Mouse (Mus musculus): Measurements from ENCODE around the gene Rnf40. TPM values are rescaled to one million over a fixed set of nuclear protein-coding genes. Genes with fewer than 3 reads are reported as not detected.

The Rnf40 gene
- polyA plus RNA-seq, 2 experiments: 13.7 to 14.0 TPM

GRCm38 (mm10) chr7:127601735-127602134 is 13.2 kb downstream of the Rnf40 start:
- no peak overlapping the region for H3K4me3 ChIP-seq (ENCODE audit: insufficient read depth in 1 of 2, low read depth in 2 of 2, low read length in 2 of 2)
- no peaks in the 10 kb centered on the region for H3K9me3 ChIP-seq (ENCODE audit: control insufficient read depth, low read length)
- 80% methylated on average over 4 of the region's 4 CpGs for WGBS (ENCODE audit: insufficient replicate concordance)
- H3K27ac ChIP-seq: no peak overlapping the region
- H3K4me1 ChIP-seq (replicated peaks; ENCODE audit: control insufficient read depth in 2 of 2, insufficient read depth in 2 of 2, low read length in 1 of 2): no peaks in the 10 kb centered on the region
- no peak for ATAC-seq (ENCODE audit: insufficient read depth)
- H3K27me3 ChIP-seq (ENCODE audit: control insufficient read depth, insufficient read depth, low read length): no peaks in the 10 kb centered on the region
- peaks cover 44% of the 10 kb centered on the region for H3K36me3 ChIP-seq (replicated peaks; ENCODE audit: control insufficient read depth, insufficient read depth, low read depth)
- TF ChIP-seq EP300 (IDR thresholded peaks at IDR 0.05; ENCODE audit: low read depth) (no peak), CTCF (IDR thresholded peaks at IDR 0.05; ENCODE audit: low read depth) (peak; percentile 38; the same call in 1 of the 2 replicates)
- no peak overlapping the region for H3K4me2 ChIP-seq (ENCODE audit: low read depth)
- no peak for DNase-seq (ENCODE audit: low read depth in 3 of 3, low spot score in 3 of 3)
- H3K9ac ChIP-seq (replicated peaks): no peak overlapping the region

- no peak overlapping the region for H3K9ac ChIP-seq (replicated peaks)
- no peak overlapping the region for H3K4me3 ChIP-seq (ENCODE audit: insufficient read depth in 1 of 2, low read depth in 2 of 2, low read length in 2 of 2)
- no peak overlapping the region for H3K27ac ChIP-seq
- no peaks in the 10 kb centered on the region for H3K4me1 ChIP-seq (replicated peaks; ENCODE audit: control insufficient read depth in 2 of 2, insufficient read depth in 2 of 2, low read length in 1 of 2)
- H3K9me3 ChIP-seq (ENCODE audit: control insufficient read depth, low read length): no peaks in the 10 kb centered on the region
- H3K36me3 ChIP-seq (replicated peaks; ENCODE audit: control insufficient read depth, insufficient read depth, low read depth): peaks cover 33% of the 10 kb centered on the region
- ATAC-seq (ENCODE audit: insufficient read depth) (no peak), DNase-seq (ENCODE audit: low read depth in 3 of 3, low spot score in 3 of 3) (no peak)
- no peak overlapping the region for H3K4me2 ChIP-seq (ENCODE audit: low read depth)
- no peak for TF ChIP-seq EP300 (IDR thresholded peaks at IDR 0.05; ENCODE audit: low read depth)
- no peak for TF ChIP-seq CTCF (IDR thresholded peaks at IDR 0.05; ENCODE audit: low read depth)
- no peaks in the 10 kb centered on the region for H3K27me3 ChIP-seq (ENCODE audit: control insufficient read depth, insufficient read depth, low read length)
- 83% methylated on average over 2 of the region's 2 CpGs for WGBS (ENCODE audit: insufficient replicate concordance)
Observed at GRCm38 (mm10) chr7:127602903-127603302, 14.3 kb downstream of the Rnf40 start.

DNA sequence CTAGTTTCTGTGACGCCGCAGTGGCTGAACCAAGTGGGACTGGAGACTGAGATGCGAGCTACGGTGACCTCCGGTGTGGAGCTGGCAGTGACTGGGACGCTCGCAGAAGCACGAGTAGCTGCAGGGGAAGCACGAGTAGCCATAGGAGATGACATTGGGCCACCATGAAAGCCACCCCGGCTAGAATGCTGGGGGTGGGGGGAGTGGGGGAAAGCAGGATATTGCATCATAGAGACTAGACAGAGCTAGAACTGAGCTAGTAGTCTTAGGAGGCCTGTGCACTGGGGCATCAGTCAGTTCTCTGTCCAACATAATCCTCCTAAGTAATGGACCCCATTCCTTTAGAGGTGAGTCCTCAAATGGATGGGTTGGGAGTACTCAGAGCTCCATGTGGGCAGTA is 15.7 kb downstream of the Rnf40 start:
- peaks cover 22% of the 10 kb centered on the region for H3K36me3 ChIP-seq (replicated peaks; ENCODE audit: control insufficient read depth, insufficient read depth, low read depth)
- H3K9ac ChIP-seq (replicated peaks): no peak overlapping the region
- no peak overlapping the region for H3K4me2 ChIP-seq (ENCODE audit: low read depth)
- no peak overlapping the region for H3K27ac ChIP-seq
- no peaks in the 10 kb centered on the region for H3K27me3 ChIP-seq (ENCODE audit: control insufficient read depth, insufficient read depth, low read length)
- DNase-seq (ENCODE audit: low read depth in 3 of 3, low spot score in 3 of 3) (no peak), ATAC-seq (ENCODE audit: insufficient read depth) (peak; percentile 22; the same call in 1 of the 2 replicates)
- no peak for TF ChIP-seq CTCF (IDR thresholded peaks at IDR 0.05; ENCODE audit: low read depth)
- TF ChIP-seq EP300 (IDR thresholded peaks at IDR 0.05; ENCODE audit: low read depth): no peak
- WGBS (ENCODE audit: insufficient replicate concordance): 78% methylated on average over 10 of the region's 10 CpGs
- H3K4me3 ChIP-seq (ENCODE audit: insufficient read depth in 1 of 2, low read depth in 2 of 2, low read length in 2 of 2): no peak overlapping the region
- H3K4me1 ChIP-seq (replicated peaks; ENCODE audit: control insufficient read depth in 2 of 2, insufficient read depth in 2 of 2, low read length in 1 of 2): no peaks in the 10 kb centered on the region
- H3K9me3 ChIP-seq (ENCODE audit: control insufficient read depth, low read length): no peaks in the 10 kb centered on the region

- Histone ChIP-seq H3K9me3 (ENCODE audit: control insufficient read depth, low read length) (no peaks in the 10 kb centered on the region), H3K4me1 (replicated peaks; ENCODE audit: control insufficient read depth in 2 of 2, insufficient read depth in 2 of 2, low read length in 1 of 2) (no peaks in the 10 kb centered on the region), H3K4me2 (ENCODE audit: low read depth) (no peak overlapping the region), H3K4me3 (ENCODE audit: insufficient read depth in 1 of 2, low read depth in 2 of 2, low read length in 2 of 2) (no peak overlapping the region), H3K27me3 (ENCODE audit: control insufficient read depth, insufficient read depth, low read length) (no peaks in the 10 kb centered on the region), H3K9ac (replicated peaks) (no peak overlapping the region), H3K27ac (no peak overlapping the region), H3K36me3 (replicated peaks; ENCODE audit: control insufficient read depth, insufficient read depth, low read depth) (peaks cover 11% of the 10 kb centered on the region)
- DNase-seq (ENCODE audit: low read depth in 3 of 3, low spot score in 3 of 3) (no peak), ATAC-seq (ENCODE audit: insufficient read depth) (no peak)
- 63% methylated on average over 6 of the region's 6 CpGs for whole genome bisulfite sequencing (ENCODE audit: insufficient replicate concordance)
- TF ChIP-seq EP300 (IDR thresholded peaks at IDR 0.05; ENCODE audit: low read depth) (no peak), CTCF (IDR thresholded peaks at IDR 0.05; ENCODE audit: low read depth) (no peak)
Observed at GRCm38 (mm10) chr7:127607150-127607549, 18.6 kb downstream of the Rnf40 start.

- H3K4me3 ChIP-seq (ENCODE audit: insufficient read depth in 1 of 2, low read depth in 2 of 2, low read length in 2 of 2): no peak overlapping the region
- H3K27me3 ChIP-seq (ENCODE audit: control insufficient read depth, insufficient read depth, low read length): no peaks in the 10 kb centered on the region
- ATAC-seq (ENCODE audit: insufficient read depth): no peak
- TF ChIP-seq CTCF (IDR thresholded peaks at IDR 0.05; ENCODE audit: low read depth) (no peak), EP300 (IDR thresholded peaks at IDR 0.05; ENCODE audit: low read depth) (no peak)
- 92% methylated on average over 29 of the region's 29 CpGs for WGBS (ENCODE audit: insufficient replicate concordance)
- H3K9ac ChIP-seq (replicated peaks): no peak overlapping the region
- no peak overlapping the region for H3K27ac ChIP-seq
- no peaks in the 10 kb centered on the region; the same call in 1 of the 2 replicates for H3K36me3 ChIP-seq (replicated peaks; ENCODE audit: control insufficient read depth, insufficient read depth, low read depth)
- DNase-seq (ENCODE audit: low read depth in 3 of 3, low spot score in 3 of 3): no peak
- no peak overlapping the region for H3K4me2 ChIP-seq (ENCODE audit: low read depth)
- H3K9me3 ChIP-seq (ENCODE audit: control insufficient read depth, low read length): no peaks in the 10 kb centered on the region
- peaks cover 0 to 4% of the 10 kb centered on the region in 2 experiments; a peak in 1 of 4 replicates for H3K4me1 ChIP-seq (replicated peaks; ENCODE audit: control insufficient read depth in 2 of 2, insufficient read depth in 2 of 2, low read length in 1 of 2)
Observed at GRCm38 (mm10) chr7:127611011-127611410, 22.4 kb downstream of the Rnf40 start.

Measured in liver, embryonic 14.5 days (tissue).